Mouse (Mus musculus) heart, embryonic 15.5 days (tissue): ENCODE results near the gene Ern2. TPM values are rescaled to one million over a fixed set of nuclear protein-coding genes. Genes with fewer than 3 reads are reported as not detected.

Source experiments
- ATAC-seq: fragments of 200-750 bp; cut with Nextera tagmentation; replicated peaks from 2 replicates; pipeline ENCODE4 v1.8.0; 2017; ENCODE audit warnings: low read depth, moderate TSS enrichment; ENCODE audit not compliant: insufficient number of reproducible peaks, insufficient read depth, low FRiP score
- H3K27ac ChIP-seq: fragments of 300-500 bp; sonication (generic); 2 replicates; pipeline ENCODE4 v1.5.1; 2015; ENCODE audit warnings: mild to moderate bottlenecking, inconsistent platforms
- H3K27me3 ChIP-seq: fragments of 300-500 bp; sonication (generic); 2 replicates; pipeline ENCODE4 v1.6.1; 2015; ENCODE audit warnings: inconsistent platforms
- H3K36me3 ChIP-seq: fragments of 300-500 bp; sonication (generic); 2 replicates; pipeline ENCODE4 v1.6.1; 2015; ENCODE audit warnings: mild to moderate bottlenecking, inconsistent platforms
- H3K4me1 ChIP-seq: fragments of 300-500 bp; sonication (generic); replicated peaks from 2 replicates; pipeline ENCODE4 v1.6.1; 2015; ENCODE audit warnings: inconsistent platforms
- H3K4me2 ChIP-seq: fragments of 300-500 bp; sonication (generic); 2 replicates; pipeline ENCODE4 v1.6.1; 2015; ENCODE audit warnings: inconsistent platforms, mild to moderate bottlenecking, moderate library complexity
- H3K4me3 ChIP-seq: fragments of 300-500 bp; sonication (generic); 2 replicates; pipeline ENCODE4 v1.5.1; 2015; ENCODE audit warnings: mild to moderate bottlenecking, inconsistent platforms
- H3K9ac ChIP-seq: fragments of 300-500 bp; sonication (generic); 2 replicates; pipeline ENCODE4 v1.6.1; 2015; ENCODE audit warnings: mild to moderate bottlenecking, inconsistent platforms
- H3K9me3 ChIP-seq: fragments of 300-500 bp; sonication (generic); replicated peaks from 2 replicates; pipeline ENCODE4 v1.6.1; 2016; ENCODE audit warnings: inconsistent platforms
- WGBS: fragments of 180-500 bp; shearing (Covaris S2); methylation state at CpG from one replicate; pipeline ENCODE4 v1.1.7; 2015; ENCODE audit warnings: mixed read lengths; 5-methylcytosine and 5-hydroxymethylcytosine counted together
- polyA plus RNA-seq: library from polyadenylated mRNA; unstranded; fragments of >200 nt; fragmentation: Nextera tagmentation; extraction: Ambion mirVana; gene quantifications from 2 replicates; pipeline ENCODE4 v1.2.1, GENCODE M21; 2015

Ern2 gene
- polyA plus RNA-seq, 1 experiment from 2014 or later = 0.06 TPM

GRCm38 (mm10) chr7:122197306-122197705, 11.3 kb upstream of the Ern2 start:
- Histone ChIP-seq H3K27me3 (no peaks in the 10 kb centered on the region), H3K4me2 (no peak overlapping the region), H3K4me1 (no peaks in the 10 kb centered on the region), H3K4me3 (no peak overlapping the region), H3K36me3 (no peaks in the 10 kb centered on the region), H3K27ac (no peak overlapping the region), H3K9me3 (no peaks in the 10 kb centered on the region), H3K9ac (no peak overlapping the region)
- ATAC-seq = no peak
- WGBS = 28% methylated on average over 4 of the region's 4 CpGs

- no peaks in the 10 kb centered on the region for H3K4me1 ChIP-seq
- no peak overlapping the region for H3K9ac ChIP-seq
- no peak for ATAC-seq
- H3K27me3 ChIP-seq = no peaks in the 10 kb centered on the region
- 81% methylated on average over 9 of the region's 9 CpGs for WGBS
- no peaks in the 10 kb centered on the region for H3K9me3 ChIP-seq
- no peak overlapping the region for H3K27ac ChIP-seq
- H3K4me2 ChIP-seq = no peak overlapping the region
- H3K36me3 ChIP-seq = no peaks in the 10 kb centered on the region
- H3K4me3 ChIP-seq = no peak overlapping the region
These were observed 10.8 kb upstream of the Ern2 start for GRCm38 (mm10) chr7:122196771-122197170.

- no peak overlapping the region for H3K4me2 ChIP-seq
These were observed 7.9 kb upstream of the Ern2 start for GRCm38 (mm10) chr7:122193919-122194318.

GRCm38 (mm10) chr7:122191097-122191496, 5.1 kb upstream of the Ern2 start:
- Histone ChIP-seq H3K4me3 (no peak overlapping the region), H3K27me3 (no peaks in the 10 kb centered on the region), H3K27ac (no peak overlapping the region), H3K36me3 (no peaks in the 10 kb centered on the region), H3K9me3 (no peaks in the 10 kb centered on the region), H3K4me2 (no peak overlapping the region), H3K4me1 (no peaks in the 10 kb centered on the region), H3K9ac (no peak overlapping the region)
- ATAC-seq = no peak
- WGBS = 64% methylated on average over 10 of the region's 10 CpGs

More at GRCm38 (mm10) chr7:122193919-122194318, 7.9 kb upstream of the Ern2 start:
- H3K4me3 ChIP-seq = no peak overlapping the region
- H3K36me3 ChIP-seq = no peaks in the 10 kb centered on the region
- H3K4me1 ChIP-seq = no peaks in the 10 kb centered on the region
- H3K9ac ChIP-seq = no peak overlapping the region
- no peak for ATAC-seq
- H3K9me3 ChIP-seq = no peaks in the 10 kb centered on the region
- H3K27me3 ChIP-seq = no peaks in the 10 kb centered on the region
- no peak overlapping the region for H3K27ac ChIP-seq

- Histone ChIP-seq H3K36me3 (no peaks in the 10 kb centered on the region), H3K9ac (no peak overlapping the region), H3K9me3 (no peaks in the 10 kb centered on the region), H3K4me1 (no peaks in the 10 kb centered on the region), H3K27me3 (0 out of 2 replicates have a peak, but pooled peaks cover 4% of the 10 kb centered on the region), H3K27ac (no peak overlapping the region), H3K4me2 (no peak overlapping the region), H3K4me3 (no peak overlapping the region)
- WGBS = 30% methylated on average over 7 of the region's 7 CpGs
- ATAC-seq = no peak
These were observed 3.5 kb upstream of the Ern2 start for GRCm38 (mm10) chr7:122189484-122189883.

- H3K4me2 ChIP-seq = no peak overlapping the region
- H3K9me3 ChIP-seq = no peaks in the 10 kb centered on the region
- ATAC-seq = no peak; the same call in 1 of the 2 replicates
- H3K4me3 ChIP-seq = no peak overlapping the region
- no peaks in the 10 kb centered on the region for H3K4me1 ChIP-seq
- WGBS = 61% methylated on average over 5 of the region's 5 CpGs
- 0 out of 2 replicates have a peak, but pooled peaks cover 4% of the 10 kb centered on the region for H3K27me3 ChIP-seq
- no peaks in the 10 kb centered on the region for H3K36me3 ChIP-seq
- H3K9ac ChIP-seq = no peak overlapping the region
- no peak overlapping the region for H3K27ac ChIP-seq
These were observed 1.4 kb downstream of the Ern2 start for GRCm38 (mm10) chr7:122184569-122184968.

GRCm38 (mm10) chr7:122180720-122181119, 5.3 kb downstream of the Ern2 start:
- WGBS = 84% methylated on average over 7 of the region's 7 CpGs
- Histone ChIP-seq H3K4me3 (no peak overlapping the region), H3K27me3 (0 out of 2 replicates have a peak, but pooled peaks cover 3% of the 10 kb centered on the region), H3K36me3 (no peaks in the 10 kb centered on the region), H3K9me3 (no peaks in the 10 kb centered on the region), H3K27ac (no peak overlapping the region), H3K4me2 (no peak overlapping the region), H3K9ac (no peak overlapping the region), H3K4me1 (no peaks in the 10 kb centered on the region)
- no peak for ATAC-seq

GRCm38 (mm10) chr7:122171613-122172012, 14.4 kb downstream of the Ern2 start:
- H3K9ac ChIP-seq = no peak overlapping the region
- no peak overlapping the region for H3K4me3 ChIP-seq
- no peak overlapping the region for H3K27ac ChIP-seq
- no peak overlapping the region for H3K4me2 ChIP-seq
- no peaks in the 10 kb centered on the region for H3K4me1 ChIP-seq
- H3K9me3 ChIP-seq = no peaks in the 10 kb centered on the region
- no peaks in the 10 kb centered on the region for H3K27me3 ChIP-seq
- 72% methylated on average over 10 of the region's 10 CpGs for WGBS
- no peak for ATAC-seq
- peaks cover 39% of the 10 kb centered on the region for H3K36me3 ChIP-seq

- no peak for ATAC-seq
- peaks cover 47% of the 10 kb centered on the region for H3K36me3 ChIP-seq
- no peak overlapping the region for H3K4me2 ChIP-seq
- H3K27me3 ChIP-seq = no peaks in the 10 kb centered on the region
- H3K9ac ChIP-seq = no peak overlapping the region
- H3K27ac ChIP-seq = no peak overlapping the region
- 84% methylated on average over 6 of the region's 6 CpGs for WGBS
- no peaks in the 10 kb centered on the region for H3K9me3 ChIP-seq
- H3K4me1 ChIP-seq = no peaks in the 10 kb centered on the region
- no peak overlapping the region for H3K4me3 ChIP-seq
These were observed 15.3 kb downstream of the Ern2 start for GRCm38 (mm10) chr7:122170705-122171104.

GRCm38 (mm10) chr7:122167203-122167602, 18.8 kb downstream of the Ern2 start:
- no peak overlapping the region for H3K9ac ChIP-seq
- no peaks in the 10 kb centered on the region for H3K9me3 ChIP-seq
- no peak overlapping the region for H3K4me2 ChIP-seq
- no peak overlapping the region for H3K27ac ChIP-seq
- H3K4me3 ChIP-seq = no peak overlapping the region
- WGBS = 90% methylated on average over 7 of the region's 7 CpGs
- H3K36me3 ChIP-seq = peaks cover 75% of the 10 kb centered on the region
- ATAC-seq = no peak
- H3K27me3 ChIP-seq = no peaks in the 10 kb centered on the region
- peaks cover 4% of the 10 kb centered on the region; the same call in 1 of the 2 replicates for H3K4me1 ChIP-seq

- Histone ChIP-seq H3K27me3 (no peaks in the 10 kb centered on the region), H3K4me2 (no peak overlapping the region), H3K4me3 (no peak overlapping the region), H3K4me1 (peaks cover 29% of the 10 kb centered on the region), H3K9me3 (no peaks in the 10 kb centered on the region), H3K36me3 (peaks cover 61% of the 10 kb centered on the region), H3K27ac (no peak overlapping the region), H3K9ac (no peak overlapping the region)
- no peak for ATAC-seq
- WGBS = 94% methylated on average over 8 of the region's 8 CpGs
These were observed 22.2 kb downstream of the Ern2 start for GRCm38 (mm10) chr7:122163766-122164165.

- Histone ChIP-seq H3K4me1 (peaks cover 39% of the 10 kb centered on the region), H3K27me3 (no peaks in the 10 kb centered on the region), H3K27ac (peak overlapping the region; percentile 76; the same call in 1 of the 2 replicates), H3K9ac (peak overlapping the region; percentile 67), H3K4me2 (peak overlapping the region; percentile 84), H3K9me3 (no peaks in the 10 kb centered on the region), H3K36me3 (peaks cover 29% of the 10 kb centered on the region), H3K4me3 (peak overlapping the region; percentile 70)
- under 1% methylated on average over 12 of the region's 12 CpGs for WGBS
- ATAC-seq = no peak
These were observed 26.0 kb downstream of the Ern2 start for GRCm38 (mm10) chr7:122160037-122160436.
